Mouse (Mus musculus) lung, postnatal 0 days (tissue): ENCODE measurements around the gene Ciz1. TPM values are rescaled to one million over a fixed set of nuclear protein-coding genes. Genes with fewer than 3 reads are reported as not detected.
A peak's percentile ranks its signal among the peaks of the same experiment; 100 is the strongest.

Experiments
- ATAC-seq: fragments of 200-750 bp; cut with Nextera tagmentation; 2 replicates; pipeline ENCODE4 v1.8.0; 2017; ENCODE audit warnings: moderate library complexity
- DNase-seq: peaks from one replicate; pipeline ENCODE4 v3.0.0-alpha.2; 2016; ENCODE audit warnings: low spot score
- H3K27ac ChIP-seq: fragments of 300-500 bp; sonication (generic); 2 replicates; pipeline ENCODE4 v1.5.1; 2014; ENCODE audit warnings: antibody characterized with exemption, mild to moderate bottlenecking, low read length, mixed read lengths
- H3K27me3 ChIP-seq: fragments of 300-500 bp; sonication (generic); replicated peaks from 2 replicates; pipeline ENCODE4 v1.6.1; 2014; ENCODE audit warnings: low read length, mixed read lengths; ENCODE audit not compliant: insufficient read depth
- H3K36me3 ChIP-seq: fragments of 300-500 bp; sonication (generic); 2 replicates; pipeline ENCODE4 v1.6.1; 2014; ENCODE audit warnings: low read length, mixed read lengths; ENCODE audit not compliant: insufficient read depth
- H3K4me1 ChIP-seq: fragments of 300-500 bp; sonication (generic); 2 replicates; pipeline ENCODE4 v1.6.1; 2014; ENCODE audit warnings: antibody characterized with exemption, low read depth, low read length, mixed read lengths; ENCODE audit not compliant: insufficient read depth
- H3K4me2 ChIP-seq: fragments of 300-500 bp; sonication (generic); replicated peaks from 2 replicates; pipeline ENCODE4 v1.6.1; 2014; ENCODE audit warnings: low read depth, mild to moderate bottlenecking, low read length, moderate library complexity, mixed read lengths
- H3K4me3 ChIP-seq: fragments of 300-500 bp; sonication (generic); 2 replicates; pipeline ENCODE4 v1.5.1; 2014; ENCODE audit warnings: low read depth, low read length
- H3K9ac ChIP-seq: fragments of 300-500 bp; sonication (generic); replicated peaks from 2 replicates; pipeline ENCODE4 v1.6.1; 2014; ENCODE audit warnings: low read depth, mild to moderate bottlenecking
- H3K9me3 ChIP-seq: fragments of 300-500 bp; sonication (generic); 2 replicates; pipeline ENCODE4 v1.6.1; 2016; ENCODE audit warnings: low read length, mixed read lengths
- CTCF ChIP-seq: IDR thresholded peaks from 2 replicates; pipeline ENCODE4 v1.5.1; 2016; ENCODE audit warnings: antibody characterized with exemption, mild to moderate bottlenecking
- EP300 ChIP-seq: IDR thresholded peaks from 2 replicates; pipeline ENCODE4 v1.6.1; 2016; ENCODE audit warnings: antibody characterized with exemption, mild to moderate bottlenecking, control low read depth
- WGBS: fragments of 180-500 bp; shearing (Covaris S2); extraction: QIAGEN DNeasy Blood & Tissue Kit; methylation state at CpG from one replicate; pipeline ENCODE4 v1.1.7; 2014; 5-methylcytosine and 5-hydroxymethylcytosine counted together
- polyA plus RNA-seq: library from polyadenylated mRNA; unstranded; fragments of >200 nt; fragmentation: Nextera tagmentation; extraction: Ambion mirVana; gene quantifications from 2 replicates; pipeline ENCODE4 v1.2.1, GENCODE M21; 2015

Gene Ciz1
- polyA plus RNA-seq, 1 experiment from 2014 or later: 20.1 TPM

DNA sequence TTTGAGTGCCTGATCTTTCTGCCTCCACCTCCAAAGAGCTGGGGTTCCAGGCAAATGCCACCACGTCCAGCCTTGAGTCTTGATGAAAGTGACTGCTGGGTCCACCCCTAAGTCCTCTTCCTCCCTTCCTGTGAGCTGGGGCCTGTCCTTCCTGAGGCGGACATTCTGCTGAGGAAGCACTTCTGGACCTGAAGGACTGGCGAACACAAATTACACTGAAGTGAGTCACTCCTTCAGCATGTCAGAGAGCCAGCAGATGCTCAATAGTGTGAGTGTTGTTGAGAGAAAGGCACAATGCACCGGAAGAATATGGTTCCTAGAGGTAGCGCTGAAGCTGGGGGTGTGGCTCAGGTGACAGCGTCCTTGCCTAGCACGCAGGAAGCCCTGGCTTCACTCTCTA, 26.8 kb upstream of the Ciz1 start:
- ATAC-seq: peak; percentile 79
- no peak overlapping the region for H3K9ac ChIP-seq
- H3K36me3 ChIP-seq: no peaks in the 10 kb centered on the region
- no peaks in the 10 kb centered on the region for H3K9me3 ChIP-seq
- no peak overlapping the region for H3K4me2 ChIP-seq
- H3K4me1 ChIP-seq: 0 out of 2 replicates have a peak, but pooled peaks cover 4% of the 10 kb centered on the region
- H3K27me3 ChIP-seq: no peaks in the 10 kb centered on the region
- DNase-seq: peak; percentile 85
- no peak for TF ChIP-seq EP300
- no peak for TF ChIP-seq CTCF
- H3K27ac ChIP-seq: peak overlapping the region; percentile 51
- WGBS: 14% methylated on average over 7 of the region's 7 CpGs
- H3K4me3 ChIP-seq: no peak overlapping the region

DNA sequence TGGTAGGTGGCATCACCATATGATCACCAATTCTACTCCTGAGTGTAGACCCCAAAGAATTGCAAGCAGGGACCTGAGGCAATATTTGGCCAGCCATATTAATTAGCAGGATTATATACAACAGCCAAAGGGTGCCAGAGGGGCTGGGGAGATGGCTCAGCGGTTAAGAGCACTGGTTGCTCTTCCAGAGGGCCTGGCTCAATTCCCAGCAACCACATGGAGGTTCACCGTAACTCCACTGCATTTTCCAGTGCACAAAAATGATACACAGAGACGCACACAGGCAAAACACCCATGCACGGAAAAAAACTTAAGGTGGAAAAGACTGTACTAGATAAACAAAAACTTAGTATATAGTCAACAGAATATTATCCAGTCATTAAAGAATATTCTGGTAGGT, 24.9 kb upstream of the Ciz1 start:
- DNase-seq (no peak), ATAC-seq (no peak)
- TF ChIP-seq CTCF (no peak), EP300 (no peak)
- Histone ChIP-seq H3K9ac (no peak overlapping the region), H3K4me2 (no peak overlapping the region), H3K4me1 (0 out of 2 replicates have a peak, but pooled peaks cover 4% of the 10 kb centered on the region), H3K27me3 (no peaks in the 10 kb centered on the region), H3K9me3 (no peaks in the 10 kb centered on the region), H3K36me3 (no peaks in the 10 kb centered on the region), H3K27ac (no peak overlapping the region), H3K4me3 (no peak overlapping the region)
- WGBS: 63% methylated on average over 4 of the region's 4 CpGs

DNA sequence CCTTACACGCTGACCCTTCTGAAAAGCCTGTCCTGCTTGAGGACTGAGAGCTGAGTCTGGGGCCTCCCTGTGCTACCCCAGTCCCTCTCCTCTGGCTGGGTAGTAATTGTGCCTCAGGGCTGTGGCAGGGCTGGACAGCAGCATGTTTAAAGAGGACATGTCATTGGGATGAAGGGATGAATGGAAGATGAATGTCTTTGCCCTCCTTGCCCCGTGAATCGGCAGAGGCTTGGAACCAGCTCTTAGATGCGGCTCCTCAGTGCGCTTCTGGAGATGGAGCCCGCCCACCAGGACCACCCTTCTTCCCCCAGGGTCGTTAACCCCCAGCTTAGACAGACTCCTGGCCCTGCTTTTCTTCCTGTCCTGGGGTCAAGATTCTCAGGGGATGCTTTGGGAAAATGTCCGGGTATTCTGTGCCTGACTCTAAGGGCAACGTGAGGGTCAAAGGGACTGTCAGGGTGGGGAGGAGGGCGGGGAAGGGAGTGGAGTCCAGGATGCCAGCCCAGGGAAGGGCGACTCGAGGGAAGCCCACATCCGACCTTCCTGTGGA, 23.1 kb upstream of the Ciz1 start:
- WGBS: 43% methylated on average over 13 of the region's 13 CpGs
- H3K4me1 ChIP-seq: 0 out of 2 replicates have a peak, but pooled peaks cover 4% of the 10 kb centered on the region
- H3K9ac ChIP-seq: no peak overlapping the region
- H3K27me3 ChIP-seq: no peaks in the 10 kb centered on the region
- no peaks in the 10 kb centered on the region for H3K9me3 ChIP-seq
- DNase-seq (no peak), ATAC-seq (no peak)
- no peak overlapping the region for H3K27ac ChIP-seq
- no peaks in the 10 kb centered on the region for H3K36me3 ChIP-seq
- H3K4me3 ChIP-seq: no peak overlapping the region
- H3K4me2 ChIP-seq: no peak overlapping the region
- no peak for TF ChIP-seq EP300
- no peak for TF ChIP-seq CTCF

DNA sequence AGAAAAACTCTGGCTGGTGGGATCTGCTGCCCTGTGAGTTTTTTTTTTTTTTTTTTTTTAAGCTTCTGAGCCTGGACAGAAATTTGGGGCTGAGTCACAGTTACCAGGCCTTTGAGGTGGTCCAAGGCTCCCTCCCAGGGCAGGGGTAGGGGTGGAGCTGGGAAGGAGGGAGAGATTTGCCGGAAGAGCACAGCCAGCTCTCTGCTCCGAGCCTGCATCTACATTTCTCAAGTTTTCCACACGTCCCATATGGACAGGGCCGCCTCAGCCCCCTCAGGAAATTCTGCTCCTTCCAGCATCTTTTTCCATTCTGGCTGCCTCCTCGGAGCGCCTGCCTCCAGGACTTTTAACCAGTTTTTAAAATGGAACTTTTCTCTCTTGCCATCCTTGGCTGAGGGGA, 22.6 kb upstream of the Ciz1 start:
- Histone ChIP-seq H3K27me3 (no peaks in the 10 kb centered on the region), H3K9ac (no peak overlapping the region), H3K9me3 (no peaks in the 10 kb centered on the region), H3K36me3 (no peaks in the 10 kb centered on the region), H3K4me3 (no peak overlapping the region), H3K4me1 (0 out of 2 replicates have a peak, but pooled peaks cover 4% of the 10 kb centered on the region), H3K4me2 (no peak overlapping the region), H3K27ac (no peak overlapping the region)
- no peak for ATAC-seq
- 50% methylated on average over 6 of the region's 6 CpGs for WGBS
- DNase-seq: no peak
- TF ChIP-seq CTCF (no peak), EP300 (no peak)

DNA sequence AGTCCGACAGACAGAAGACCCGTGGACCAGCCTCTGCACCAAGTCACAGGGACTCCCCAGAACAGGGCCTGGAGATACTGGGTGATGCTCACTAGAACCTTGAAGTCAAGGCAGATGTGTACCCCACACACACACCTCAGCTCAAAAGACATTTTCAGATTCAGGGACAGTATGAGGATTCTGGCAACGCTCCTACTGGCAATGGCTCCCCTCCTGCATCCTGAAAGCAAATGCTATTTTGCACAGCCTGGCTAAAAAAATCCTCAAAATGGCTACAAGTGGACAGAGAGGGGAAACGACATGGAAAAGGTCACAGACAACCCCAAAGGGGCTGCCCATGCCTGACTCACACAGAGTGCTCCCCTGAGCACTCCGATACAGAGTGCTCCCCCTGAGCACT, 20.0 kb upstream of the Ciz1 start:
- Histone ChIP-seq H3K27ac (no peak overlapping the region), H3K4me1 (no peaks in the 10 kb centered on the region), H3K4me3 (no peak overlapping the region), H3K9ac (no peak overlapping the region), H3K27me3 (no peaks in the 10 kb centered on the region), H3K4me2 (no peak overlapping the region), H3K9me3 (no peaks in the 10 kb centered on the region), H3K36me3 (no peaks in the 10 kb centered on the region)
- 84% methylated on average over 5 of the region's 5 CpGs for WGBS
- ATAC-seq: no peak
- TF ChIP-seq EP300: no peak
- TF ChIP-seq CTCF: no peak
- no peak for DNase-seq

DNA sequence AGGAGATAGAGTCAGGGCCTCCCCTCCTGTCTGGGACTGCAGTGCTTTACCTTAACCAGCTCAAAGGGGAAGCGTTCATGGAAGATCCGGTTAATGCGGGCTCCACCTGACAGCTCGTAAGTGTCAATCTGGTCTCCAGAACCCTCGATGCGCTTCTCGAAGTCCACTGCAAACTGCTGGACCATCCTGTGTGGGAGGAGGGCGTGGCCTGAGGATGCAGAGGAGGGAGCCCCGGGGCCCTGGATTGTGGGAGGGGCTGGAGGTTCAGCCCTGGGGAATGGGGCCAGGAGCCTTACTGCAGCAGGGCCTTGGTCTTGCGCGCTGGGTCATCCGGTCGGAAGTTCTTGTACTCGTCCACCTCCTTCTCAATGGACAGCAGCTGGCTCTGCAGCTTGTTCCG, 16.2 kb upstream of the Ciz1 start:
- ATAC-seq (no peak), DNase-seq (no peak)
- no peaks in the 10 kb centered on the region for H3K36me3 ChIP-seq
- H3K9ac ChIP-seq: no peak overlapping the region
- H3K9me3 ChIP-seq: no peaks in the 10 kb centered on the region
- no peak overlapping the region for H3K4me2 ChIP-seq
- no peak for TF ChIP-seq EP300
- TF ChIP-seq CTCF: no peak
- no peak overlapping the region for H3K4me3 ChIP-seq
- no peaks in the 10 kb centered on the region for H3K4me1 ChIP-seq
- no peaks in the 10 kb centered on the region for H3K27me3 ChIP-seq
- no peak overlapping the region for H3K27ac ChIP-seq
- WGBS: 59% methylated on average over 15 of the region's 15 CpGs
